Mouse (Mus musculus): ENCODE results near the gene C5ar2.
"Not testable (repeated sequence)": the region's sequence is repeated elsewhere in the genome, so short reads cannot be mapped to it uniquely, and the experiment has no call there.

The C5ar2 gene

DNA sequence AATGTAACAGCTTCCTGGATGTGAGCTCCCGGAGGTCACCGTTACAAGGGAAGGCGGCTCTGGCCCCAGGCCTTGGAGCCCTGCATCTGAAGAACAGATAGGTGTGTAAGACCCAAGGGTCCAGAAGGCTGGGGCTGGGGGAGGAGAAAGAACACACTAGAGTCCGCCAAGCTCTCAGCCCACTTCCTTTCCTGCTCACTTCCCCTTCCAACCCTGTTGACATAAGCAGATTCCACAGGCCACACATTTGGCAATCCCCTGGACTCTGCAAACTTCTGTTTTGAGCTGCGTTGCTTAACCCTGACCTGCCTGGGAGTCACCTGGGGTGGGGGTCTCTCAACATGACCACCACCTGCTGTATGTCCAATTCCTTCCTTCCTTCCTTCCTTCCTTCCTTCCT is at the start of gene C5ar2:
TSS of gene C5ar2 (minus strand) at position 88 of the 400 bp plus-strand sequence.
- DNase-seq (ENCODE audit: low read depth, low spot score) = no peak

DNA sequence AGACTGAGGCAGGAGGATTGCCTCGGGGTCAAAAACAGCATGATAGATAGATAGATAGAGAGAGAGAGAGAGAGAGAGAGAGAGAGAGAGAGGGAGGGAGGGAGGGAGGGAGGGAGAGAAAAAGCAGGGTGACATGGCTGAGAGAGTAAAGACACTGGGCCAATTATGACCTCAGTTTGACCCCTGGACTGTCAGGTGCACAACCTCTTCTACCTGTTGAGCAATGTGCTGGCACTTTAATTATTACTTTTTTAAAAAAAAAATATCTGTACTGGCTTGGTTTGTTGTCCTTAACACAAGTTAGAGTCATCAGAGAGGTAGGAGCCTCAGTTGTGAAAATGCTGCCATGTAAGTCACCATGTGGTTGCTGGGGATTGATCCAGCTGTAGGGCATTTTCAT is 43.8 kb upstream of the C5ar2 start:
- DNase-seq (ENCODE audit: low read depth, low spot score) = no peak

DNA sequence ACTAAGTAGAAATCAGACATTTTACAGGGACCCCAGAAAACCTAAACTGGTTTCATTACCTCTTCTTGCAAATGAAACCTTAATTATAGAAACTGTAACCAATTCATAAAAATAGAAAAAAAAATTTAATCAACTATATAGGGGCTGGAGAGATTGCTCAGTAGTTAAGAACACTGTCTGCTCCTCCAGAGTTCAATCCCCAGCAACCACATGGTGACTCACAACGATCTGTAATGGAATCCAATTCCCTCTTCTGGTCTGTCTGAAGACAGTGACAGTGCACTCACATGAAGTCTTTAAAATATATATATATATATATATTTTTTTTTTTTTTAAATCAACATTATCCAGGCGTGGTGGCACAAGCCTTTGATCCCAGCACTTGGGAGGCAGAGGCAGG is 43.1 kb upstream of the C5ar2 start:
- DNase-seq (ENCODE audit: low read depth, low spot score) = no peak

DNA sequence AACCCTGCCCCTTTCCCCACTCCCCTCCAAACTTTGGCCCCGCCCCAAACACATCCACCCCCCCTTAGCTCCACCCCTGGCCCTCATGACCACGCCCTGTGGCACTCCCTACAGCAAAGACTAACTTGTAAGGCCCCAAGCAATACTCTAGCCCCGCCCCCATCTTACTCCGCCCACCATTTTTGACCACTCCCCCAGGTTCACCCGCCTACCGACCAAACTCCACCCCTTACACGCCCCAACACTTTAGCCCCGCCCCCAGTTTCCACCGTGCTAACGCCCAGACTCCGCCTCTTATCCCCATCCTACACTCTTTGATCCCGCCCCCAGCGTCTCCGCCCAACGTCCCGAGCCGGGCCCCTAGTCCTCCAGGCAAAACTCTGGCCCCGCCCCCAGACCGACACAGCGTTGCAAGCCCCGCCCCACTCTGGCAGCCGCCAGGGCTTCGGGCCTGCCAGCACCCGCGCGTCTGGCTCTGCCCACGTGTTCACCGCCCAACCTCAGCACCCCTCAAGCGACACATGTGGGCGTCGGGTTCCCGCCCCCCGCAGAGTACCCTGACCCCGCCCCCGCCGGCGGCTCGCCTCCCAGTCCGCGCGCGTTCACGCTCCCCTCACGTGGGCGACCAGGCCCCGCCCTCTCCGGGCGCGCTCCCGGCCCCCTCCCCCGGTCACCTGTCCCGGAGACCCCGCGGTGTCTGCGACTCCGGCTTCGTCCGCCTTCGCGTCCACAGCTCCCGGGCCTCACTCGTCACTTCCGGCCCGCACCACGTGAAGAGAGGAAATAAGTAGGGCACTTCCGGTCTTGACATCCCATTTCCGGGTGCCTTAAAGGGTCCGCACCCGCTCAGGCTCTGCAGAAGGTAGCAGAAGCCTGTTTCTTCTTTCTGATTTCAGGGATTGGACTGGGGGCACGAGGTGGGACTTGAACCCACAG is 42.3 kb upstream of the C5ar2 start, which contains the start of gene Ccdc9:
TSS of gene Ccdc9 (minus strand) at position 770 of the 936 bp plus-strand sequence.
- DNase-seq (ENCODE audit: low read depth, low spot score) = peak; percentile 99

DNA sequence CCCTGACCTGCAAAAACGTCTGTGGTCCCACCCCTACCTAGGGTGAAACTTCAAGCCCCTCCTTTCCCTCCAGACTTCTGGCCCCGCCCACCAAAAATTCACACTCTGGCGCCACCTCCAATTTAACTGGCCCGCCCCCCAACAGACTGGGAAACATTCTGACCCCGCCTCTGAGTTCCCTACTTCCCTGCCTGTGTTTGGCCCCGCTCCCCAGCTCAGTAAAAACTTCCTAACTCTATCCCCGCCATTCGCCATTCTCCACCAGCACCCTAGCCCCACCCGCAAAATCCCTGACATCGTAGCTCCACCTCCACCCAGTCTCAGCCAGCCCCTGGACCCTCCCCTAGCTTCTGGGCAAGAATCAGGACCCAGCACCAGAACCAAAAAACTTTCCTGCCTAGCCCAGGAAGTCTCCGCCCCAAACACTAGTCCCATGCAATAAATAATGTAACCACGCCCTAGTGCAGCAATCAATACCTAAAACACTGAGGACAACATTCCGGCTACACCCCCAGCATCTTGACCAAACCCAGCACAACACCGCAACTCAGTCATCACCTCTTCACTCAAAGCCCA is 41.6 kb upstream of the C5ar2 start:
- DNase-seq (ENCODE audit: low read depth, low spot score) = no peak

DNA sequence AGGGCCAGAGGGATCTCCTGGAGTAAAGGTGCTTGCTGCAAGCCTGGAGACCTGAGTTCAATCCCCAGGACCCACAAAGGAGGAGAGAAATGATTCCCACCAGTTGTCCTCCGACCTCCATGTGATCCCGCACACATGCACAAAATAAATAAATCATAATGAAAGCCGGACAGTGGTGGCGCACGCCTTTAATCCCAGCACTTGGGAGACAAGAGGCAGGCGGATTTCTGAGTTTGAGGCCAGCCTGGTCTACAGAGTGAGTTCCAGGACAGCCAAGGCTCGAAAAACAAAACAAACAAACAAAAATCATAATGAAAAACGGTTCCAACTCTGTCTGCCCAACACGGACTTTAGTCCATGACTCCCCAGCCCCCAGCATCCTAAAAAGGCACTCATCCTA is 41.0 kb upstream of the C5ar2 start:
- DNase-seq (ENCODE audit: low read depth, low spot score) = no peak

DNA sequence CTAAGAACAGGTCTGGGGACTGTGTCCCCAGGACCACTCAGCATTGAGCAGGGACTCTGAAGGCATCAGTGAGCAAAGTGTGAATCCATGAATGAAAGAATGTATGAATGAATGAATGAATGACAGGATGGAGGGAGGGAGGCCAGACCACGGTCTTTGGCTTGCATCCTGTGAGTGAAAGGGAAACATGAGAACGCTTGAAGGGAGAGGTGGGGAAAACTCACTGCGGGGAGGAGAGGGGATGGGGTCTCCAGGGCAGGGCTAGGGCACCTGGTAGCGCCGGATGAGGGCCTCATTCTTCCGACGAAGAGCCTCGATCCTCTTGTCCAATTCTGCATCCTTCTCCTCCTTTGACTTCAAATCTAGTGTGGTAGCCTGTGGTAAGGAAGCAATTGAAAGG is 40.0 kb upstream of the C5ar2 start:
- DNase-seq (ENCODE audit: low read depth, low spot score) = no peak

DNA sequence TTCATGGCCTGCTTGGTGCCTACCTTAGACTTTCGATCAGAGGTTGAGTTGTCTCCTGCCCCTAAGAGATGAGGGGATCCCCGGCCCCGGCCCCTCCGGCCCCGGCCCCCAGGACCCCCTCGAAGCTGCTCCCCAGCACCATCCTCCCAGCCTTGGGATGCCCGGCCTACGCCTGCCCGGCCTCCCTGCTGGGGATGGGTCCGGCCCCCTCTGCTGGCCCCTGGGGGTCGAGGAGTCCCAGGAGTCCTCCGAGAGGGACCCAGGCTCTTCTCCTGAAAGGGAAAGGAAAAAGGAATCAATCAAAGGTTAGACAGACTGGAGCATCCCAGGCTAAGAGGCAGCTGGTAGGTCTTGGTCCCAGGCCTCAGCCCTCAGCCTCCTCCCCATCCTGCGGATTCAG is 38.4 kb upstream of the C5ar2 start:
- no peak for DNase-seq (ENCODE audit: low read depth, low spot score)

DNA sequence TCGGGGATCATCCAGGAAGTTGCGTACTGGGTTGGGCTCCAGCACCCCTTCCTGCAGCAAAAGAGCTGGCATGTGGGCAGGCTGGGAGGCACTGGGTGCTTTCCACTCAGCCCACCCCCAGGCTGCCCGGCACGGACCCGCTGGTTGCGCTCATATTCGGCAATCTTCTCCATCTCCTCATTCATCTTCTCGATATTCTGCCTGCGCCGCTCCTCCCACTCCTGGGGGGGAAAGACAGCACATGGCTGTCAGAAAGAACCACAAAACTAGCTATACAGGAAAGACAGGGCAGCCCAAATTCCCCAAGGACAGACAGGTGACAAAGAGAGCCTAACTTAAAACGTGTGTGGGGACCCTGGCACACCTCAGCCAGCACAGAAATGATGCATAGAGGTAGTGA is 36.8 kb upstream of the C5ar2 start:
- no peak for DNase-seq (ENCODE audit: low read depth, low spot score)

DNA sequence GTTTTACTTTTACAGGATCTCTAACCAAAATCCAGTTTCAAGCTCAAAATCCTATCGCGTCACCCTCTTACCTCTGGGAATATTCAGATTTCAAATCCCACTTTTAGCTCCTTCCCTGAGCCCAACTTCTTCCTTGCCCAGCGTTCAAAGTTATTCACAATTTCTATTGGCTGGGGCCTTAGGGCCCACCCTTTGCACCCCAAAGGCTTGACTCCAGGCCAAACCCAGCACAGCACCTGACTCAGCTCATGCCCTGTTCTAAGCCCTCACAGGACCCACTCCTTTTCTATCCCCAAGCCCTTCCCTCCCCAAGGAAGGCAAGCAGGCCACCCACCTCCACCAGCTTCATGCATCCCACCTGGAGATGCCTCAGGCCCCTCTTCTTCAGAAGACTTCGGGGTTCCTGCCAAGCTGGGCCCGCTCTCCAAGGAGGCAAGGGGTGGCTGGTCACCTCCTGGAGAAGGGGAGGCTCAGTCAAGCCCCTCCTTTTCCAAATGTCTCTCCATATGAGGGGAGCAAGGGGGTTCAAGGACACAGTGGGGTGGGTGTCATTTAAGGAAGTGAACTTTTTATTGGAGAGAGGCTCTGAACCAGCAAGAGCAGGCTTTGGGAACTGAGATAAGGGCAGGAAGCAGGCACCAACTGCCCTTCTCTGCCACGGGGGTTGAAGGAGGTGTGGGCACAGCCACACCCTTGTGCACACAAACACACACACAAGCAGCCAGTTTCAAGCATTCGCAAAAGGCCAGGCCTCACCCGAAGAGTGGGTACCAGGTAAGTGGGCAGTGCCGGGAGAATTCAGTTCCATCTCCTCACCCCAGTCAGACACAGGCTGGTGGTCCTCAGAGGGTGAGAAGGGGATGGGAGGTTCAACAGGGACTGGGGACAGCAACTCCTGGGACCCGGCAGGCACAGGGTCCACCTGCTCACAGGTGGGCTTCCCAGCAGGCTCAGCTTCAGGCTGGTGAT is 31.3 kb upstream of the C5ar2 start:
- DNase-seq (ENCODE audit: low read depth, low spot score) = no peak

DNA sequence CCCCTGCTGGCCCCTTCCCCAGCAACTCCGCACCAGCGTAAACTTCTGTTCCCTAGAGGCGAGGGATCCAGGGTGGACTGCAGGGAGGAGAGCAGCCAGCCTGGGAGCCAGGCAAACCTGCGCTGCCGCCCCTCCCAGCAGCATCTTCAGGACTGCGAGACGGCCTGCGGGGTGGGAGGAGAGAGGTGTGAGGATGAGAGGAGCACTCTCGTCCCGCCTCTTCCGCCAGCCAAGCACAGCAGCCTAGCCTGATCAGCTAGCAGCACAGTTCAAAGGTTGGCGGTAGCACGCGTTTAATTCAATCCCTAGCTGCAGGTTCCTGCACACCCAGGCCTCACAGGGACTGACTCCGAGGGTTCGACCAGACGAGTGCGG is 29.8 kb upstream of the C5ar2 start:
- DNase-seq (ENCODE audit: low read depth, low spot score) = no peak

DNA sequence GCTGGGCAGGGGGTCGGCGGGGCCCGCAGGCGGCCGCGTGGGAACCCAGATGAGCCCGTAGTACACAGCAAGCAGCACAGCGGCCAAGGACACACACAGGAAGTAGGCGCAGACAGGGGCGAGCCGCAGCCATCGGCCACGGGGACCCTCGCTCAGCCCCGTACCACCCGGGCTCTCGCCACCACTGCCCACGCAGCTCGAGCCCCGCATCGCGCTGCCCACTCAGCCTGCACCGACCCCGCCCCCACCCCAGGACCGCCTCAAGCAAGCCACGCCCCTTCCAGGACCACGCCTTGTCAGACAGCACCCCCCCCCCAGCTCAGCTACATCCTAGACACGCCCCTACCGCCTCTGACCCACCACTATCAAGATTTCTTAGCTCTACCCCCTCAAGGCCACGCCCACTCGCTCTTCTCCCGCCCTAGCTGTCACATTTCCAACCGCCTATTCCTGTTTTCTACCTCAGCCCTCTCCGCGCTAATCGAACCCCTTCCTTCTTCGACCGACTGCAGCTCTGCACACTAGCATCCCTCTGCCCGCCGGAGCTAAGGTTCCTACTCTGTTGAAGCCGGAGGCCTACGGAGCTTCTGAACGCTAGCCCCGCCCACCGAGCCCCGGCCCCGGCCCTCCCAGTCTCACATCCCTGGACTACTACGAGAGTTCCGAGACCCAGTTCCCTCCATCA is 29.3 kb upstream of the C5ar2 start, which contains the start of gene Inafm1:
TSS of gene Inafm1 (minus strand) at position 537 of the 685 bp plus-strand sequence.
- DNase-seq (ENCODE audit: low read depth, low spot score) = peak; percentile 89

DNA sequence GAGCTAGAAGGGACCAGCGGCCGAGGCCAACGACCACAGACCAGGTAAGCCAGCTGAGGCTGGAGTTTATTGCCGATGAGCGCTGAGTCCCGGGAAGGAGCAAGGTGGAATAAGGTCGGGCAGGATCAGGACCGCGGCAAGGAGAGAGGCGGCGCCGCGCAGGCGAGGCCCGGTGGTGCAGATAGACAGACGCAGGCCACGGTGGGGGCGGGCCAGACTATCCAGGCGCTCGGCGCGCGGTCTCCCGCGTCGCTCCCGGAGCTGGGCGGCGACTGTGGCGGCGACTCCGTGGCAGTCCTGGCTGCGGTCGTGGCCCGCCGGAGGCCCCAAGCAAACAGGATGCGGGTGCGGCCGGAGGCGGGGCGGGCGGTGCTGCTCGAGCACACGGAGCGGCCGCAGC is 28.7 kb upstream of the C5ar2 start:
- no peak for DNase-seq (ENCODE audit: low read depth, low spot score)

DNA sequence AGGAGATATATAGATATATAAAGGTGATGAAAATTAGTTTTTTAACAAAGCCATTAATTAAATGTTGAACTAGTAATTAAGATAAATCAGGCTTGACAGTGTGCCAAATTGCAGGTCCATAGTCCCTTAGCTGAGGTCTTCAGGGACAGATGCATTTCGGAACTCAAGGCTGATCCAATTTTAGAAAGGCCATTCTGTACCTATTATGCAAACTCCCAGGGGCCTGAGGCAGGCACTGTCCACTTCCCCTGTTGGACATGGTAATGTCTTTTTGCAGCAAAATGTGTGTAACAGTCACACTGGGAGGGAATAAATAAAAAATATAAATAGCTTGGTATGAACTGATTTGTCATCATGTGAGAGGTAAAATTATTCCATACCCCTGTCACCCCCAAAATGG is 27.2 kb upstream of the C5ar2 start:
- DNase-seq (ENCODE audit: low read depth, low spot score) = no peak

DNA sequence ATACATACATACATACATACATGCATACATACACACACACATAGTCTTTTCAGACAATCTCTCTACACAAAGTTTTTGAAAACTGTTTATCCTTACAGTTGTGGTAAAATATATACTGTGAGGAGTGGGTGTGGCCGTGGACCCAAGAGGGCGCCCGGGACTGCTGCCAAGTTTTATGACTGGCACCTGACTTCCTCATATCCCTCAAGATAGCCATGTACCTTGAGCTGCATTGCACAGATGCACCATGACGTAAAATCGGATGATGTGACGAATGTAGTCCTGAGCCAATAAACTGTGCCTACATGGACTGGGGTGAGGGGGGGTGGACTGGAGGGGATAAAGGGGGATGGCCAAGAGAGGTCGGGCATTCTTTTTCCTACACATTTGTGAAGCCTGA is 22.6 kb upstream of the C5ar2 start:
- not testable (repeated sequence) for DNase-seq (ENCODE audit: low read depth, low spot score)

DNA sequence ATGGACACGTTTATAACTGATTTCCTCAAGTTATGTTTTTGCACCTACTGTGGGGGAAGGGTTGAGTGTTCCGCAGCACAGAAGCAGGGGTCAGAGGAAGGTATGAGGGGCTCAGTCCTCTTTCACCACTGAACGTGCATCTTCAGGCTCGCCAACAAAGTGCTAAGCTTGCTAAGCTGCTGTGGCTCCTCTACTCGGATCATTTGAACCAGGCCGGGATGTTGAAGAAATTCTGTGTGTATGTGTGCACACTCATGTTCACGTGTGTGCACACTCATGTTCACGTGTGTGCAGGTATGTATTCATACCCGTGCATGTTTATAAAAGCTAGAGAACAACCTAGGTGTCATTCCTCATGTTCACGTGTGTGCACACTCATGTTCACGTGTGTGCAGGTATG is 21.9 kb upstream of the C5ar2 start:
- no peak for DNase-seq (ENCODE audit: low read depth, low spot score)

DNA sequence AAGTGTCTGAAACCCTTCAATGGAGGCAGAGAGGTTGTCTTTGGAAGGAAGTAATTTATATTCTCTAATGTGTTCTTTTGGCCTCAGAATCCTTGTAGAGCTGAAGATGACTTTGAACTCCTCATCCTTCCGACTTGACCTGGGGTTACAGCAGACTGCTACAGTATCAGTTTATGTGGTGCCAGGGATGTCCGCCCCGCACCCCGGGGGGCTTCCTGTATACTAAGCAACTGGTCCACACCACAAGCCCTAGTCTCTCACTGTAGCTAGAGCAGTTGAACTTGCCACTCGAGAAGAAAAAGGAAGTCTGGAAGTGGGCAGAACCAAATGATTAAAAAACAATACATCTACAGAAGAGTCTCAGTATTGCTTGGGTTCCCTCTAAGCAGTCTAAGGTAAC is 19.9 kb upstream of the C5ar2 start:
- DNase-seq (ENCODE audit: low read depth, low spot score) = no peak

DNA sequence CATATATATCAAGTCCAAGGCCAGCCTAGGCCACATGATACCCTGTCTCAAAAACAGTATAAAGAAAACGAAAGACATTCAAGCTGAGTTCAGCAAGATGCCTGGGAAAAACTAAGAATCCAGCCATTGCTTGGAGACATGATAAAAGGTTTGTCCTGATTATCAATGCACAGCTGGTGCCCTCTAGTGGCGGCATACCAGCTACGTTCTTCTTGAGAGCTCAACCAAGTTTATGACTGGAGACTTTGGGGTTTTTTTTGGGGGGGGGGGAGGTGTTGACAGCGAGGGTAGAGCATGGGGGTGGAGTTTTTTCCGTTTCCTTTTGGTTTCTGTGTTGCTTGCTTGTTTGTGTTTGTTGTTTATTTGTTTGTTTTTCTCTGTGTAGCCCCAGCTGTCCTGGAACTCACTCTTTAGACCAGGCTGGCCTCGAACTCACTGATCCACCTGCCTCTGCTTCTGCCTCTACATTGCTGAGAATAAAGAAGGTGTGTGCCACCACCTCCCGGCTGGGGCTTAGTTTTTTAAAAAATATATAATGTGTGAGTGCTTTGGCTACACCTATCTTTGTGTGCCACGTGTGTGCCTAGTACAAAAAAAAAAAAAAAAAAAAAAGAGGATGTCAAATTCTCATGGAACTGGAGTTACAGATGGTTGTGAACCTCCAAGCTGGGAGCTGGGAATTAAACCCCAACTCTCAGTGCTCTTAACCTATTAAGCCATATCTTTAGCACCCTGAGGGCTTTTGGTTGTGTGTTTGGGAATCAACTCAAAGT is 19.2 kb upstream of the C5ar2 start:
- DNase-seq (ENCODE audit: low read depth, low spot score) = peak; percentile 67

DNA sequence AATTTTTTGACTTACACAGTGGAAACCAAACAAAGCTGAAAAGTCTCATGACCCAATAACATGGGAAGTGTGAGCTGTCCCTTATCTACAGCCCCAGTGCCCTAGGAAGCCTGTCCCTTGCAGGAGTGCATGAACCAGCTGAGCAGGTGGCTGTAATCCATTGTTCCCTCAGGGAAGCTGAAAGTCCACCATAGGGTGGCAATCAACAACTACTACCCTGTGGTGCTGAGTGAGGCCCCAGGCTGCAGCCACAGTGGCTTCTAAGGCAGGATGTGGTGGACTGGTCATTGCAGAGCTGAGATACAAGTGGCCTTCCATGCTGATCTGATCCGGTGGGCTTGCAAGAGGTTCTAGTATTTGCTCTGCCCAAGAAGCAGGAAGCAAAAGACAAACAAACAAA is 17.1 kb upstream of the C5ar2 start:
- no peak for DNase-seq (ENCODE audit: low read depth, low spot score)

DNA sequence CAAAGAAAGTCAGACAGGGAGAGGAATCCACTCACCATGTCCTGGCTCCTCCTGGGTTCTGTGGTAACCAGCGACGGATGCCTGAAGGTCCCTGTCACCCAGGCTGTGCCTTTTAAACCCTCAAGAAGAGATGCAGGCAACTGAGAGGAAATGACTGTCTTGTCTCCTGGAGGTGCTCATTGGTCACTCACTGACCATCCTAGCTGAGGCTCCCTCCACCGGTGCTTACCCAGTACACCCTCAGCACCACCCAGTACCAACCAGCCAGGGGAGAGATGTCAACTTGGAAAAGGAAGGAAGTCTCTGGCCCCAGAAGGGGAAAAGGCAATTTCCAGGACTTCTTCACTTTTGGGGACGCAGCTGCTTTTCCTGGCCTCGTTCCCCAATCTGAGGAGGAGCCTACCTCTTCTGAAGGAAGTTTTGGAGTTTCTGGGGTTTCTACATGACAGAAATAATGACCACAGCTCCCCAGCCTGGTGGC is 15.2 kb upstream of the C5ar2 start, which contains the start of gene C5ar1:
TSS of gene C5ar1 (minus strand) at position 431 of the 481 bp plus-strand sequence.
- DNase-seq (ENCODE audit: low read depth, low spot score) = peak; percentile 29

Data from skeletal muscle tissue, adult 2 months (tissue).